Mouse (Mus musculus) megakaryocyte, embryonic 14.5 days (primary cell): ENCODE measurements around the gene Sun5. TPM values are rescaled to one million over a fixed set of nuclear protein-coding genes. Genes with fewer than 3 reads are reported as not detected.
"Not testable (repeated sequence)": the region's sequence is repeated elsewhere in the genome, so short reads cannot be mapped to it uniquely, and the experiment has no call there.

Source experiments
- H3K27me3 ChIP-seq: replicated peaks from 2 replicates; pipeline ENCODE3; 2012; ENCODE audit warnings: inconsistent platforms
- H3K36me3 ChIP-seq: replicated peaks from 2 replicates; pipeline ENCODE3; 2012; ENCODE audit warnings: low read length, inconsistent platforms, mixed read lengths
- H3K4me1 ChIP-seq: 2 replicates; pipeline ENCODE4 v1.6.1; 2012; ENCODE audit warnings: inconsistent platforms
- H3K4me3 ChIP-seq: replicated peaks from 2 replicates; pipeline ENCODE3; 2012; ENCODE audit warnings: moderate library complexity, mild to moderate bottlenecking, inconsistent platforms
- H3K9me3 ChIP-seq: 2 replicates; pipeline ENCODE4 v1.6.1; 2012; ENCODE audit warnings: inconsistent platforms
- FLI1 ChIP-seq: IDR thresholded peaks from 2 replicates; pipeline ENCODE4 v1.6.1; 2012; ENCODE audit warnings: low read length, inconsistent platforms, mixed read lengths
- GATA1 ChIP-seq: IDR thresholded peaks from 3 replicates; pipeline ENCODE4 v1.6.1; 2012; ENCODE audit warnings: mixed read lengths, low read length, inconsistent platforms, borderline replicate concordance
- polyA plus RNA-seq: library from polyadenylated mRNA; stranded (reverse); fragments of >175 nt; gene quantifications from 2 replicates; pipeline ENCODE4 v1.2.3, GENCODE M21; 2012; ENCODE audit warnings: low replicate concordance; ENCODE audit not compliant: insufficient read depth

Sun5 gene
- polyA plus RNA-seq, 1 experiment = not detected

DNA sequence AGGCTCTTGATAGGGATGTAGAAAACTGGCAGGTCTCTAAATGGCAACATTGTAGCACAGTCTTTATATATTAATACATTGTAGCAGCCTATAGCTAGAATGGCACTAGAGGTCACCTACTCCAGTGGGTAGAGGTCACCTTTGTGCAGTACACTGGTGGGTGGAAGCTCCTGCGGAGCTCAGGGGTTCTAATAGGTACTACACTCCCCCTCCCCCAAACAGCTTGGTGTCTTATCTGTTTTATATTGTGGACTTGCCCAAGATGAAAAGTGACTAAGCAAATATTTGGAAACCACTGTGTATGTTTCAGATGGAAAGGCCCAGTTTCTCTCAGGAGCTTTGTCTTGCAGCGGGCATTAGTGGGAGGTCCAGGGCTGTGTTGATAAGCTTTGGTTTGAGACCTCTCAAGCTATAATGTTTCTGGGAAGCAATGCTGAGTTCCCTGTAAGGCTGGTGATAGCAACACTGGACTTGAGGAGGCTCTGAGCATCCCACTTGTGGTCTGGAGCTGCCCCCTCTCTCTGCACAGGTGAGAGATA lies 48.8 kb downstream of the Sun5 start:
- TF ChIP-seq GATA1 (no peak), FLI1 (no peak)
- Histone ChIP-seq H3K4me1 (peaks cover 10% of the 10 kb centered on the region; the same call in 1 of the 2 replicates), H3K36me3 (no peaks in the 10 kb centered on the region)

DNA sequence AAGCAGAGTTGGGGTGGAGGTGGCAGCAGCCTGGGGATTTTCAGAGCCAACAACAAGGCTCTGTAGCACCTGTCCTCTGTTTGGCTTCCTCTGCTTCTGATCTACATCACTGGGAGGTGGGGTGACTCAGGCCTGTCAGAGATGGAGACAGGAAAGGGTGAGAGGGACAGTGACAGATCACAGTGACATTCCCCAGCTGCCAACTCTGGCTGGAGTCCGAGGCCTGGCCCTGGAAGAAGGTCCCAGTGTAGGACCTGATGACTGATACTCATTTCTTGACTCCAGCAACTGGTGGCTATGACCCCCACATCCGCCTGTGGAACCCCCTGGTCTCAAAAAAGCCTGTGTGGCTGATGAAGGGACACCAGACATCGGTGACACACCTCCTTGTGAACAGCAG lies 61.0 kb downstream of the Sun5 start:
- no peak overlapping the region for H3K4me3 ChIP-seq
- H3K27me3 ChIP-seq = peaks cover 70% of the 10 kb centered on the region
- no peak for TF ChIP-seq GATA1
- no peak for TF ChIP-seq FLI1
- no peaks in the 10 kb centered on the region for H3K9me3 ChIP-seq
- no peaks in the 10 kb centered on the region for H3K36me3 ChIP-seq
- H3K4me1 ChIP-seq = peaks cover 19% of the 10 kb centered on the region

More for the DNA sequence above, 48.8 kb downstream of the Sun5 start:
- Histone ChIP-seq H3K9me3 (peaks cover 8% of the 10 kb centered on the region), H3K27me3 (peaks cover 34% of the 10 kb centered on the region), H3K4me3 (no peak overlapping the region)

DNA sequence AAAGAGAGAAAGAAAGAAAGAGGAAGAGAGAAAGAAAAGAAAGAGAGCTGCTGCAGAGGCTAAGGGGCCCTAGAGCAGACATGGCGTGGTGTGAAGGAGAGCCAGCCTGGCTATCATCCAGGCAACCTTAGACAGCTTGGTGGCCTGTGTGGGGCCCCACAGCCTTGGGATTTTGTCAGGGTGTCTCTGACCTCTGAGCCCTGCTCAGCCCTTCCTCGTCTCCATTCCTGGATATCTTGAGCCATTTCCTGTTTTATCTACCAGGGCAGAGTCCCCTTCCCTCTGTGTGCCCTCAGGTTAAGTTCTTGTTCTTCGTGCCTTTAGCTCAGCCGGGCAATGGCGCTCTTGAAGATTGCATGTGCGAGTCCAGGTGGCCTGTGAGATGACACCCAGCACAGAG lies 62.0 kb downstream of the Sun5 start:
- Histone ChIP-seq H3K4me3 (no peak overlapping the region), H3K9me3 (no peaks in the 10 kb centered on the region), H3K36me3 (no peaks in the 10 kb centered on the region), H3K4me1 (peaks cover 19% of the 10 kb centered on the region), H3K27me3 (peaks cover 69% of the 10 kb centered on the region)
- TF ChIP-seq FLI1 = no peak
- no peak for TF ChIP-seq GATA1

DNA sequence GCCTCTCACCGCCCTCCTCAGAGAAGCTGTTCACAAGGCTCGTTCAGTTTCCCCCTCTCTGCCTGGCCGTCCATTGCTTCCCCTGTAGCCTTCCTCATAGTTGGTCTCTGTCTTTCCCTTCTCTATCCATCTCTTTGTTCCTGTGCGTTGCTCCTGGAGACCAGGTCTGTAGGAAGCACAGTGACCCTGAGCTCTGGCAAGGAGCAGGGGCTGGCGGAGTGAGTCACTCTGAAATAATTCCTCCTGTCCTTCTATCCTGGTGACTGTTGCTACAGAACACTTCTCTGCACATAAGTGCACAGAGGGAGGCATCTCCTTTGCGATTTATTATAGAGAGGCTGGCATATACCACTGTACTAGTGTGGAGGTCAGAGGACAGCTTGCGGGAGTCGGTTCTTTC lies 62.7 kb downstream of the Sun5 start:
- H3K9me3 ChIP-seq = no peaks in the 10 kb centered on the region
- no peaks in the 10 kb centered on the region for H3K36me3 ChIP-seq
- H3K27me3 ChIP-seq = peaks cover 70% of the 10 kb centered on the region
- TF ChIP-seq FLI1 = no peak
- no peak for TF ChIP-seq GATA1
- no peak overlapping the region for H3K4me3 ChIP-seq
- H3K4me1 ChIP-seq = peaks cover 21% of the 10 kb centered on the region

DNA sequence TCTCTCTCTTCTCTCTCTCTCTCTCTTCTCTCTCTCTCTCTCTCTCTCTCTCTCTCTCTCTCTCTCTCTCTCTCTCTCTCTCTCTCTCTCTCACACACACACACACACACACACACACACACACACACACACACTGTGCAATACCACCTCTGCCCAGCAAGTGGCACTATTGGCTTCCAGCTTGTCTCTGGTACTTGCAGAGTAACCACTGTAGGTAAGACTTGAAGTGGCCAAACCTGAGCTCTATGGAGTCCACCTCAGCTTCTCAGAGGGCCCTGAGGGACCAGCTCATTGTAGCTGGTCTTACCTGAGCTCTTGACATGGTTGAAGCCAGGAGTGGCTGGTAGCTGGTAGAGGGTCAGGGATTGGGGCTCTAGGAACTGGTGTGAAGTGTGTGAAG lies 63.4 kb downstream of the Sun5 start:
- H3K4me1 ChIP-seq = peaks cover 26% of the 10 kb centered on the region
- H3K36me3 ChIP-seq, H3K9me3 ChIP-seq, H3K4me3 ChIP-seq: not testable (repeated sequence)
- peaks cover 69% of the 10 kb centered on the region for H3K27me3 ChIP-seq

Other genes starting within 250 kb of the Sun5 start
- gene Commd7, start 238.3 kb downstream of the Sun5 start, polyA plus RNA-seq = 17.9 and 24.1 TPM in 2 replicates
- 20.5 and 26.4 TPM in 2 replicates for gene Dnmt3b, start 221.6 kb downstream of the Sun5 start, polyA plus RNA-seq
- gene Dnmt3c, start 174.4 kb downstream of the Sun5 start, polyA plus RNA-seq = 0.18 TPM in 1 of 2 replicates, not detected in the other
- 4.1 TPM in 1 of 2 replicates, not detected in the other for gene Mapre1, start 129.8 kb downstream of the Sun5 start, polyA plus RNA-seq
- 1.1 TPM in 1 of 2 replicates, not detected in the other for gene Efcab8, start 91.2 kb downstream of the Sun5 start, polyA plus RNA-seq
- gene Bpifb2, start 4.0 kb upstream of the Sun5 start, polyA plus RNA-seq = 0.37 TPM in 1 of 2 replicates, not detected in the other
- gene Bpifb6, start 29.3 kb upstream of the Sun5 start, polyA plus RNA-seq = not detected in 2 replicates
- gene Bpifb3, start 47.1 kb upstream of the Sun5 start, polyA plus RNA-seq = not detected in 2 replicates
- not detected in 2 replicates for gene Bpifb4, start 67.1 kb upstream of the Sun5 start, polyA plus RNA-seq
- gene Bpifa6, start 103.9 kb upstream of the Sun5 start, polyA plus RNA-seq = not detected in 2 replicates
- gene Bpifa2, start 137.2 kb upstream of the Sun5 start, polyA plus RNA-seq = not detected in 2 replicates